Mouse (Mus musculus) gastrocnemius, postnatal 10 days (tissue): ENCODE results near the gene Gpx2. TPM values are rescaled to one million over a fixed set of nuclear protein-coding genes. Genes with fewer than 3 reads are reported as not detected.

ENCODE experiments used
- DNase-seq: peaks from one replicate; pipeline ENCODE4 v3.0.0; 2021; ENCODE audit warnings: mixed read lengths
- total RNA-seq, 2 experiments: library from RNA; stranded (reverse); gene quantifications; 2 replicates each; pipeline ENCODE4 v1.2.3; 2021

Gene Gpx2
- total RNA-seq, 2 experiments from 2014 or later: not detected

GRCm38 (mm10) chr12:76750866-76751459 lies 44.4 kb downstream of the Gpx2 start:
- DNase-seq: no peak

Other genes with a start within 250 kb of the Gpx2 start
- 100 to 1,000 TPM; 102 TPM for gene Sptb, start 85.0 kb downstream of the Gpx2 start, total RNA-seq
- 10 to 100 TPM; 48.1 to 55.1 TPM for gene Churc1, start 30.0 kb downstream of the Gpx2 start, total RNA-seq
- 10 to 100 TPM; 17.0 to 18.1 TPM for gene Fntb, start 30.0 kb downstream of the Gpx2 start, total RNA-seq
- 10 to 100 TPM in 1 of 2 experiments, 1 to 10 TPM in 1; 7.7 to 10.7 TPM for gene Rab15, start 27.4 kb upstream of the Gpx2 start, total RNA-seq
- gene Max, start 166.6 kb upstream of the Gpx2 start, total RNA-seq: 10 to 100 TPM; 41.8 to 43.1 TPM